Mouse (Mus musculus): ENCODE data around the gene Naa50.

Gene Naa50

DNA sequence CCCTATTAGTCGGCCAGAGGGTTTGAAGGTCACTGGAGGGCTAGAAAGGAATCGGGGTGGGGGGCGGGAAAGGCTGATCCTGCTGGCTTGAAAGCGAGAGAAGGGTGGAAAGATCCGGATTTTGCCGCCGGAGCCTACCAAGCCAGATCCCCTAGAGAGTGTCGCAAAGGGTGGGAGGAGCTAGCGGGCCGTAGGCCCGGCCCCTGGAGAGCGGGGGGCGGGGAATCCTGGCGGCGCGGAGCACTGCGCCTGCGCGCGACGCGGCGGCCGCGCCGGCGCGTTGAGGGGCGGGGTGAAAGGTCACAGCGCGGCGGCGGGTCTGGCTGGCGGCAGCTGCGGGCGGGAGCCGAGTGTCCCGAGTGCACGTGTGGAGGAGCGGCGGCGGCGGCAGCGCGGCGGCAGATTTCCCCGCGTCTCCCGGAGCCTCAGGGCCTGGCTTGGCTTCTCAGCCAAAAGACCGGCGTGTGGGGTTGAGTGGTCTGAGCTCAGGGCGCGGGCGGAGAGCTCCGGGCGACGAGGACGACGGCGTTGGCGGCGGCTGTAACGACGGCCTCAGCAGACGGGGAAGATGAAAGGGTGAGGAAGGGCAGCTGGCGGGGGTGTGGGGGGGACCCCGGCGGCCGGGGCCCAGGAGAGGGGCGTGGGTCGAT is at the start of gene Naa50, which contains the start of gene Atp6v1a:
Naa50 (plus strand) TSS at position 295 of the 650 bp plus-strand sequence.
Atp6v1a (minus strand) TSS at position 170 of the 650 bp plus-strand sequence.
- in situ Hi-C loops (cut with MboI, MseI), result loop anchor here (10.0 kb wide), 1 partner anchor 205 kb away; the partner anchor contains the start of gene Spice1

- in situ Hi-C loops (cut with MboI, MseI), result no loop called here
These were observed 40.3 kb upstream of the Naa50 start for GRCm38 (mm10) chr16:44099377-44099776.

GRCm38 (mm10) chr16:44101181-44101710 is 38.4 kb upstream of the Naa50 start:
- in situ Hi-C loops (cut with MboI, MseI), result no loop called here

DNA sequence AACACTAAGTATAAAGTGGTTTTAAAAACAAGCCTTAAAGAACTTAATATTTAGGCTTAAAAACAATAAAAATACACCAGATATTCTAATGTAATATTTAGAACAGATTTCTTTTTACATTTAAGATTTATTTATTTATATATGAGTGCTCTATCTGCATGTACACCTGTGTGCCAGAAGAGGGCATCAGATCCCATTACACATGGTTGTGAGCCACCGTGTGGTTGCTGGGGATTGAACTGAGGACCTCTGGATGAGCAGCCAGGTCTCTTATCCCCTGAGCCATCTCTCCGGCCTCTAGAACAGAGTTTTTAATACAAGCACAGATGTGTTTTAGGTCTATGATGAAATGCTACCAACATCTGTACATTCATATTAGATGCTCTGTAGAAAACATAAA is 36.7 kb upstream of the Naa50 start:
- in situ Hi-C loops (cut with MboI, MseI), result no loop called here

DNA sequence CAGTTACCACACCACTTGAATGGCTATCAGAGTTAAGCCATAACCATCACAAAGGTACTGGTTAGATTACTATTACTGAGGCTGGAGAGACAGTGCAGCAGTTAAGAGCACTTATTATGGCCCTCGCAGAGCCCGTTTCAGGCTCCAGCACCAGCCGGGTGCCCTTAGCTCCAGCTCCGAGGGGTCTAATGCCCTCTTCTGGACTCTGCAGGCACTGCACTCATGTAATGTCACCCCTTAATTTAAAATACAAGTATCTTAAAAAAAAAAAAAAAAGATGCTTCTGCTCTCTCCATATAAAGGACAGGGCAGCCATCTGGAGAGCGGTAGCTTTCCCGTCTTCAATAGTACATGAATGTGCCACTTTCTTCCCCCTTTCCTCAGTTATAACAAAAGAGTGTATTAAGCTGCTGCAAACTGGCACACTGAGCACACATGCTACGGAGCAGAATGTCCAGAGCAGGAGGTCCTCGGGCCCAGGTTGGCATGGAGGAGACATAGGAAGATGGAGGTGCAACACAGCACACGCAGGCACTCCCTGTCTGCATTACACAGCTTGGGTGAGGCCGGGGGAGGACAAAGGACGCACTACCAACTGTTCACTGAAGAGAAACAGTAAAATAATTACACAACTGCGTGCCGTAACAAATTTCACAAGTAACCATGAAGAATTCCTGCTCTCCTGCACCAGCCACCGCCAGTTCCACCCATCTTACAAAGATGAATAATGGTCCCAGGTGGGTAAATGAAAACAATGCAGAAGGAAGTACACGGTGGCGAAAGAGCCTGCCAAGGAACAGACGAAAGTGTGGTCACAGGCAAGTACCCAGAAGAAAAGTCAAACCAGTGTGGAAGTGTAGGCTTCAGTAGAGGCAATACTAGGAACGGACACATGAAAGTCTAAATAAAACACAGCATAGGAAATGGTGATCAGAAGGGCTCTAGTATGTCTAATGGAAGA is 35.5 kb upstream of the Naa50 start:
- in situ Hi-C loops (cut with MboI, MseI), result no loop called here

- in situ Hi-C loops (cut with MboI, MseI), result no loop called here
These were observed 34.4 kb upstream of the Naa50 start for GRCm38 (mm10) chr16:44105211-44105610.

DNA sequence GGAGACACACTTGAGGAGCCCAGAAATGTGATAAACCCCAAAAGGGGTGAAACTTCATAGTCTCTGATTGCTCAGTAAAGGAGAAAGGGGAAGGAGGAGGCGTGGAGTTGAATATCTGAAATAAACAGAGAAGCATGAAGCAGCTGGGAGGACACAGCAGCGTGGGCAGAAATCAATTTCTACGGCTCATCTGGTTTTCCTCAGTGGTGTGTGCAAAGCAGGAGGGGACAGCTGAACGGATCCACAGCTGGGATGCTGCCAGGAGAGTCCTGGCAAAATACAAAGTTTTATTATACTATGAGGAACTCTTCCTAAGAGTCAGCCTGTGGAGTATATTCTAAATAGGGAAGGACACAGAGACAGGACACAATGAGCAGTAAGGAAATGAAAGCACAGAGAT is 30.6 kb upstream of the Naa50 start:
- in situ Hi-C loops (cut with MboI, MseI), result no loop called here

GRCm38 (mm10) chr16:44119753-44120501 is 19.7 kb upstream of the Naa50 start:
- in situ Hi-C loops (cut with MboI, MseI), result no loop called here

DNA sequence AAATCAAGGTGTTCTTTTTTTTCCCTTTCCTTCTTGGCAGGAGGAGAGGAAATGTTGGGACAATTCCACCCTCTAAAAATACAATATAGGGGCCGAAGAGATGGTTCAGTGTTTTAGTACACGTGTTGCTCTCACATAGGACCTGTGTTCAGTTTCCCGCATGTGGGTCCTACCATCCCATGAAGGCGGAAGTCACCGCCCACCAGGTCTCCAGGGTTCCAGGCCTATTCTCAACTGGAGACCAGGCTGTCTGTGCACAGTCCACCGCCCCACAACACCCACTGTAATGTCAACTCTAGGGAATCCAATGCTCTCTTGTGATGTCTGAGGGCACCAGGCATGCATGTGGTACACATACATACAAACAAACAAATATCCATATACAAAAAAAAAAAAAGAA is 17.5 kb upstream of the Naa50 start:
- in situ Hi-C loops (cut with MboI, MseI), result no loop called here

GRCm38 (mm10) chr16:44122574-44122973 is 17.1 kb upstream of the Naa50 start:
- in situ Hi-C loops (cut with MboI, MseI), result no loop called here

DNA sequence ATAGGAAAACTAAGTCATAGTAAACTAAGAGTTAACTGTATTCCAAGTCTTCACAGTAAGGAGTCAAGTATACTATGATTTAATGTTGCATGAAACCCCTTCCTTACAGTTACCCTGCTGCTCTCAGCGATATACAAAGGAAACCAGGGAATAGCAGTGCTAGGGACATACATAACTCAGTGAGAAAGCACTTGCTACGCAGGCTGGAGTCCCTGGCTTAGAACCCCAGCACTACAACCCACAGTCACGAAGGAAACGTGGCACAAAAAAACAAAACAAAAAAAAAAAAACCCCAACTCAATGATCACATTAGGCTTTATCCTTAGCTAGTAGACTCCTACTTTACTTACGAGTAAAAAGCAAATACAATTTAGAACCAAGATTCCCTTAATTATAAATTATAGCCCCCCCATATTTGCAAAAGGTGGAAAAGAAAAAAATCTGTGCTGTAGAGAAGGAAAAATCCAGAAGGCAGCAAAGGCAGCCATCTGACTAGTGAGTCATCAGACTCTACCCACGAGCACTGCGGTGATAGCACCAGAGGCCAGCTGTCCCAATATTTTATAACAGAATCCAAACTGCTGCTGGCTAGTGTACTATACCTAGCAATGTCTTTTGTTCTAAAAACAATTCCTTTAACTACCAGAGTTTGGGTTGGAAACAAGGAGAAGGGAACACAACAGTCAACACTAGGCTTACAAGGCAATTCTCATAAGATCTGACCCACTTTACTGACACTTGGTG is 16.5 kb upstream of the Naa50 start:
- in situ Hi-C loops (cut with MboI, MseI), result no loop called here

DNA sequence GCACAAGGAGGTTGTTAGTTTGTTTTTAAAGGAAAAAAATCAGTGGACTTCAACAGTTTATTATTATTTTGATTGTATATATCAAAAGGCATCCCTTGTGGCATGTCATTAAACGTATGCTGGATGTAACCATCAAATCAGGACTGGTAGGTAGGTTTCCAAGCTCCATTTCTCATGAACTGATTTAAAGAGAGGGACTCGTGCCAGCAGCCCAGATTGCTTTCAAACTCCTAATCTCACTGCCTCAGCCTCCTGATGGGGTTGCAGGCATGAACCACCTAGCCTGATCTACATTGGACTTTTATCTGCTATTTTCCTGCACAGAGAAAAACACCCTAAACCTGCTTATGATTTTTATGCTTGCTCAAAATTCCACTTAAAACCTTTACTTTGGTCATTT is 15.8 kb upstream of the Naa50 start:
- in situ Hi-C loops (cut with MboI, MseI), result no loop called here

DNA sequence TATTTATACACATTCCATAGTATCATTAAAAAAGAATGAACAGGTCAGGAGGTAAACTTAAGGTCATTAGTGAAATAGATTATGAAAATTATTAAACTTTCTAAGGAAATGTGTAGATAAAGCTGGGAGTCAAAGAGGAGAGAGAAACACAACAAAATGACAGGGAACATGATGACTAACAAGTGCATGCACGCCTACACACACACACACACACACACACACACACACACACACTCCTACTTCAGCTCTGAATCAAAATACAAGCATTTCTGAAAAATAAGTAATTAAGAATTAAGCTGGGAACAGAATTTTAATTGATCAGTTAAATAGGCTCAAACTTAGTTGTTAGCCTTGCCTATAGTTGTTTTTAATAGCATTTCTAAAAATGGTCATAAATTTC is 14.9 kb upstream of the Naa50 start:
- in situ Hi-C loops (cut with MboI, MseI), result no loop called here

DNA sequence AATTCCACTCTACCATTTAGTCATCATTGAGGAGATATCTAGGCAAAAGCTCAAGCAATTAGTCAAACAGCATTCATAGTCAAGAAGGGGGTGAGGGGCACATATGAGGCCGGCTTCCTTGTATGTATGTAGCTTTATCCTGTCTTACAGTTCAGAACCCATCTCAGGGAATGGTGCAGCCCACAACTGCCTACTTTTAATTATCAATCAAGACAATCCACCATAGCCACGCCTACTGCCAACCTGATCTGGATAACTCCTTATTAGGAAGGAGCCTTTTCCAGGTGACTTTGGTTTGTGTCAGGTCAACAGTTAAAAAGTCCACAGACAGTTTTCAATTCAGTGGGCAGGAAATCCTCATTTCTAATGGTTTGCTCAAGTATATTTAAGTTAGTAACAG is 14.2 kb upstream of the Naa50 start:
- in situ Hi-C loops (cut with MboI, MseI), result no loop called here

GRCm38 (mm10) chr16:44126437-44126836 is 13.2 kb upstream of the Naa50 start:
- in situ Hi-C loops (cut with MboI, MseI), result no loop called here

DNA sequence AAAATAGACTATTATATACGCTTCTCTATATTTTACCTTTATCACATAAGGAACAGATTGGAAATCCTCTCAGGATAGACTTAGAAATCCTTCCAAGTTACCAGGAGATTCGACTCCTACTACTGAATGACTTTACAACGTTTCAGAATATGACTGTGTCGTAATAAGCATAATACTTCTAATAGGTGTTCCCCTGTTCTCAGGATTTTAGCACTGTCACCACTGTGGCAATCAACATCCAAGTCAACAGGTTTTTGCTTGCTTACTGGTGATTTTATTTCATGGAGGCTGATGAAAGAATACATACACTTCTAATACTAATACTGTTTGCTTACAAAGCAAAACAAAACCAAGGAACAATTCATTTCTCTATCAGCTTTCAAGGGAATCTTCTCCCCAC is 7.3 kb upstream of the Naa50 start:
- in situ Hi-C loops (cut with MboI, MseI), result no loop called here

GRCm38 (mm10) chr16:44133187-44133586 is 6.4 kb upstream of the Naa50 start:
- in situ Hi-C loops (cut with MboI, MseI), result no loop called here

DNA sequence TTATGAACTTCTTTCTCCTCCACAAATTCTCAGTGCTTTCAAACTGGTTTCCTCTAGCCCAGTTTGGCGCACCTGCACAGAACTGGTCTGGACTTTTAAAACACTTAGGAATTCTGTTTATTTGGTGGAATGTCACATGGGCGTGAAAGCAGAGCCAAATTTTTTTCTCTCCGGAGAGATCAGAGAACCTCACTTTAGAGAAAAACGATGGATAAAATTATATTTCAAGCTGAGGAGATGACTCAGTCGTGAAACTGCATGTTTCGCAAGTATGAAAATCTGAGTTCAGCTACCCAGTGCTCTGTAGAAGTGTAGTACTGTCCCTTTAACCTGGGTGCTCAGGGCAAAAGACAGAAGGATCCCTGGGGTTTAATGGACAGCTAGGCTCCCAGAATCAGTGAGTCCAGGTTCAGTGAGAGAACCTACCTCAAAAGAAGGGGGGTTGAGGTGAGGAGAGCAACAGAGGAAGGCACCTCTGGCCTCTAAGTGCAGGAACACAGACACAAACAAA is 3.1 kb upstream of the Naa50 start:
- in situ Hi-C loops (cut with MboI, MseI), result no loop called here

DNA sequence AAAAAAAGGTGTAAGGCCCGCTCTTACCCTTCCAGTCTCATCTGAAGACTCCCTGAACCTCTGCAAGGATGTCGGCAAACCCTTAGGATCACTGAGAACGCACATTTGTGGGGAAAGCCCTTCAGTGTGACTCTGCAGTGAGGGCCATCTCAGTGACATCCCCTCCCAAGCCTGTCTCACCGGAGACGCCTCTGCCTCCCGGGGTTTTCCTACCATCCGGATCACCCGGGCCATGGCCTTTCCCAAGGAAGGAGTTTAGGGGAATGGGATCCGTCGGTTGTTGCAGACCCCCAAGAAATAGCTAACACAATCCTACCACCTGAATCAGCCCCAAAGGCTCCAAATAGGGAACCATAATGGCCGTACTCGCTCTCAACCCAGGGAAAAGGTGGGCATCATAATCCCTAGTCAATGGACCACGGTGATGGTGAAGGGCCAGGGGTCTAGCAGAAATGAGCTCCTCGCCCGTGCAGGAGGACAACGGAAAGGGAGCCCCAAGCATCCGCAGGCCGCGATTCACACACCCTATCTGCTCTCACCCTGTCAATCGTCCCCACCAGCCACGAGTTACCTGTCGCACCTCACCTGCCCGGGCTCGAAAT is 1.2 kb upstream of the Naa50 start:
- in situ Hi-C loops (cut with MboI, MseI), result no loop called here

DNA sequence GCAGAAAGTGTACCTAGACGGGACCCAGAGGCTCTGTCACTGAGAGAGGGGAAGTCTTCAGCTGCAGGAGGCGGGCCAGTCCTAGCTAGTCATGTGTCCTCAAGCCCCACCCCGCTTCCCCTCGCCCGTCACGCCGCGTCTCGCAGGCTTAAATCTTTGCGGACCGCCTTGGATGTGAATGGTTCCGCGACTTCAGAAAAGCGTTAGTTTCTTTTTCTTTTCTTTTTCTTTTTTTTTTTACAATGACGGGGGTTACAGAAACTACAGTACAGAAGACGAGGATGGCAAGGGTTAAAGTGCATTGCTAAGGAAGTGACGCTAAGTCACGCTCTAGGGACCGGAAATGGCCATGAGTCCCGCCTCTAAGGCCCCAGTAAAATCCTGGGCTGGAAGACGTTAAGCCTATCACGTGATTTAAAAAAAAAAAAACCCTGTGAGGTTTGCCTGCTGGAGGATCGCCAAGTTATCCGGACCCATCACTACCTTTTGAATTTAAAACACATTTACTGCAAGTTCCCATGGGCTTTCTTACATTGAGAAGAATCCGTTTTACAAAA is 573 bp upstream of the Naa50 start:
- in situ Hi-C loops (cut with MboI, MseI), result no loop called here
